Mouse (Mus musculus) v-Abl transformed pro-B cells (cell line): ENCODE measurements at regions not wholly inside any gene's neighbourhood (a gene's known extent, or its start where the extent isn't known, plus 50 kb on each side); places are given as distances from the start of the nearest gene placed in this dataset.

Experiments used
- in situ Hi-C, 2 experiments: fragments of 400-800 bp; cut with MboI; formaldehyde crosslinking; loops; one replicate each; pipeline ENCODE4 v1.15.1; 2025; ENCODE audit not compliant: unreplicated experiment in 2 of 2

DNA sequence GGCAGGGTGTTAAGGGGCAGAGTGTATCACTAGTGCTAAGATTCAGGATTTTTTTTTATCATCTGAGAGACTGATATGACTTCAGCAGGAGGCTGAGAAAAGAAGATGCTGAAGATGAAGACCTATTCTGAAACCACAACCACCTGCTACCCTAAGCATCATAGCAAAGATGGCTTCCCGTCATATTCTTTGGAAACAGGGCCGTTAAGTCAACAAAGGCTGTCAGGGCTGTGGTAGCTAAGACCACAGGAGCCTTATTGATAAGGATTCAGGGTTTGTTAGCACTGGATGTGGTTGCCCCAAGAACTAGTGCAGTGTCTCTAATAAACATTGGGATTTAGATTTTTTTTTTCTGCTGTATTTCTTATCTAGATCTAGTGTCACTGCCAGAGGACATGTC, 56.7 kb upstream of the Rasgrp1 start:
- in situ Hi-C loops: no loop called here

DNA sequence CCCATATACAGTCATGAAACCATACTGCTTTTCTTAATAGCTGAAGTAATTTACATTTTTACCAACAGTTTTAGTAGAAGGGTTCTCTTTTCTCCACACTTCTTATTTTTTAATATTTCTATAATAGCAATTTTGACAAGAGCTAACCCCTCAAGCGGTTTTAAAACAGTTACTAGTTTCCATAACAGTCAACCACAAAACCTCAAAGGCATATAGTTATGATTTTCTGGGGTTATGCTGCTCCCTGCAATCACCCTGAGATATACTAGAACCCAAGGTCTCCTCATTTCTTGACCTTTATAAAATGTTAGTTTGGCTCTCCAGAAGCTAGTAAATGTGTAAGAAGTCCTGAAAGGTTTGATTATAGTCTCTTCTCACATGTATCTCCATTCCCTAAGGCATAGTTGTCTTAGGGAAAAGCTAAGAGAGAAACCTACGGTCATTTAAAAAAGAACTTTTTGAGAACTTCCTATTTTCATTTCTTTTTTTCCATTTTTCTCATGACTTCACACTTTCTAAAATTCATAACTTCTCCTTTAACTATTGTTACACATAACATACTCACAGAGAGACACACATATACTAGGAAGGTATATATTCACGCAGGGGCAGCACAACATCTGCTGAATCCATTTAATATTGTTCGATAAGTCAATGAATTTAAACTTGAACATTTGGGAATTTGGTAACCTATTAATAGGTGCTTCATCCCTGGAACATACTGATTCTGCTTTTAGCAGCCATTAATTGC, 60.8 kb upstream of the Rasgrp1 start:
- in situ Hi-C loops: no loop called here

DNA sequence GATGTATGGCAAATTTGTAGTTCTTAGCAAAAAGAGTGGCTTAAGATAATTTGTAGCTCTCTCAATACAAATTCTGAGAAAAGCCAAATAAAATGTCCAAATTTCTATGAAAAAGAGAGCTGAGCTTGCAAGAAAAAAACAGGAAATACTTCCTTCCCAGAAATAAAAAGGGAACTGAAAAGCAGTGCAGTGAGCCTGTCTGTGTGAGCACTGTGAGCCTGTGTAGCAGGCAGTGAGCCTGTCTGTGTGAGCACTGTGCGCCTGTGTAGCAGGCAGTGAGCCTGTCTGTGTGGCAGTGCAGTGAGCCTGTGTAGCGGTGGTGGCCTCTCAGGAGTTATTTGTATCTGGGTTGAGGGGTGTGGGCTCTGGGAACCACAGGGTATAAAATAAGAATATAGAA, 62.7 kb upstream of the Rasgrp1 start:
- in situ Hi-C loops: no loop called here

DNA sequence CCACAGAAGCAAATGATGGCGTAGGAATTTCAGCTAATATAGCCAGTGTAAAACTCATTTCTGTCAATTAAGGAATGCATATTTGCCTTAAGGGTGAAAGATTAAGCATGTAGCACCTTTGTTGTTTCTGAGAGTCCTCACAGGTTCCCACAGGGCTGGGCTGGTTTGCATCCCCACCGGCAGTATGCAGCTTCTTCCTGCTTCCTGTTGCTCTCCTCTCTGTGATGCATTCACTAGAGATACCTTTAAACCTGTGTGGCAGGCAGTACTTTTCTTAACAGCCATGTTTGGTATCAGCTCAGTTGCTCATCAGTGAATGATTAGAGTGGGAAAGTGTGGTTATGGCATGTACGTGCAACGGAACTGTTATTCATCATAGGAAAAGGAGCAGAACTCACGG, 65.4 kb upstream of the Rasgrp1 start:
- in situ Hi-C loops: no loop called here

DNA sequence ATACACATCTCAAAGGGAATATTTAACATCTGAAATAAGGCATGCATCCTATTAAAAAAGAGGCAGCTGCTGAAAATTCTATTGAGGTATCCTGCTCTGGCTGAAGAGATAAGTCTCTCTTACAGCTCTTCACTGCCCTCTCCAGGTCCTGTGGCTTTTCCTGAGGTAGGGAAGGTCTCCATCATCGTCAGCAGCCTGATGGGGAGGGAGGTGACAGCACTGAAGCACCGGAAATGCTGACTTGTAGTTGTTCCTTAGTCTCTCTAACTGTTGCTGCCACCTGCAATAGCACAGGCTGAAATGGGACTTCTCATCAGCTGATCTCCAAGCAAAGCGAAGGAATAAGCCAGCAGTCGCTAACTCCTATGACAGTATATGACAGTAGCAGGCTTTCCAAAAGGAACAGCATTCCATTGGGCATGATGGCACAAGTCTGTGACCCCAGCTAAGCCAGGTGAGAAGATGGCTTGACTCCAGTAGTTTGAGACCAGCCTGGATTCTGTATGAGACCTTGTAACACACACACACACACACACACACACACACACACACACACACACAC, 69.3 kb upstream of the Rasgrp1 start:
- in situ Hi-C loops: no loop called here

DNA sequence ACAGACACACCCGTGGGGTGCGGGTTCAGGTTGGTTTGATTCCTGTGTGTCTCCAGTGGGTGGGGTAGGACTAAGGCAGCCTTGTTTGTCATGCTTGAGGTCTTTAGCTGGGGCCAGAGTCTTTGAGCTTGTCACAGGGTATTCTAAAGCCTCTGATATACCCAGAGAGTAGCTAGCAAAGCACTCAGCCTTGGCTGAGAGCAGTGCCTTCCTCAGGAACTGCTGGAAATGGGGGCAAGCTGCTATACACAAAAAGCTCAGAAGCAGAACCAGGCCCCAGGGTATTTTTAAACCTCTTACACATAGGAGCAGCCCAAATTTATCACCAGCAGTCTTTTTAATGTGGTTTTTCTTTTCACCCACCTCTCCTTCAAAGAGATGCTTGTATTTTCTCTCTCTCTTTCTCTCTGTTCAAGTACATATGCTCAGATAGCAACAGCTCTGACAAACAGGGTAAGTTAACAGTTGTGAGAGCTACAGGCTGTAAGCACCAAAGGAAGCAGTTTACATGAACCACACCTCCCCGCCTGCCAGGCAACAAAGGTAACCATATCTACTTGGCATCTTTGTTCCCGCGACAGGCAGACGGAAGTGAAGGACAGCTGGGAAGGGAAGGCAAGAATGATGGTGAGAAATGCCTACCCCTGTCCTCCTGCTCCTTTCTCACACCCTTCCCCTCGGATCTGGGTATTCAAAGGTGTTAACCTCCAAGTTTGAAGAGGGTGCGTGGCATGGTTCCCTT, 74.6 kb upstream of the Rasgrp1 start:
- in situ Hi-C loops: no loop called here

DNA sequence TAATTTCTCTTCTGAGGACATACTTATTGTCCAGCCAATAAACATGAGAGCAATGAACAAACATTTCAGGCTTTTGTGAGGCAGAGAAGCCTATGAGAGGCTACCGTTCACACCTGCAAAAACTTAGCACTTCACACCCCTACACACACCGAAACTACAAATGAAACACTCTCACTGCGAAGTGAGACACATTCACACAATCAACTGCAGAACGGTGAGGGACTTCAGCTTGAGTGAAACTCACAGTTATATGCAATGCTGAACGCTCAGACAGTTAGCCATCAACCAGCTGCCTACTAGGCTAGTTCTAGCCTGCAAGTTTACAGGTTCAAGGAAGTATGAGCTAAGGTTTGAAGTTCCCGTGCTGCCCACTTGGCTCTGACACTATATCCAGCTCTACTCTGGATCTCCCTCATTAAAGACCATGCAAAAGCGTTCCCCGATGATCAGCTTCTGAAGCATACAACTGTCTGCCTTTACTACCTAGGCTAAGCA, 75.4 kb upstream of the Rasgrp1 start:
- in situ Hi-C loops: no loop called here

DNA sequence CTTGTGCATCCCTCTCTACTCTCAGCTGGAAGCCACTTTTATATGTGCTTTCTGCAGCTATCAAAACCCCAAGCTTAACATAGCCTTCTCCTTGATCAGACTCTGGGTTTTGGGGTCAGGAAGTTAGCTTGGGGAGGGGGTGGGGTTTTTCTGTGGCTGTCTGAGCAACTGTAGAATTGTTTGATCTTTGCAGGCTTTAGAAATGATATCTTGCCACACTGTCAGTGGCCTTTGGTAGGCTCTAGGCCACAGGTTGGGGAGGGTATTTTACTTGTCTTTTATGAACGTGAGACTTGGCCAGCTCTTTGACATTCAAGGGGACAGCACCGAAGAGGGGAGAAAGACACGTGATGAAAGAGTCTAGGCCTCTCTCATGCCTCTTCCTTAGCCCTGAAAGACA, 75.9 kb upstream of the Rasgrp1 start:
- in situ Hi-C loops: no loop called here

DNA sequence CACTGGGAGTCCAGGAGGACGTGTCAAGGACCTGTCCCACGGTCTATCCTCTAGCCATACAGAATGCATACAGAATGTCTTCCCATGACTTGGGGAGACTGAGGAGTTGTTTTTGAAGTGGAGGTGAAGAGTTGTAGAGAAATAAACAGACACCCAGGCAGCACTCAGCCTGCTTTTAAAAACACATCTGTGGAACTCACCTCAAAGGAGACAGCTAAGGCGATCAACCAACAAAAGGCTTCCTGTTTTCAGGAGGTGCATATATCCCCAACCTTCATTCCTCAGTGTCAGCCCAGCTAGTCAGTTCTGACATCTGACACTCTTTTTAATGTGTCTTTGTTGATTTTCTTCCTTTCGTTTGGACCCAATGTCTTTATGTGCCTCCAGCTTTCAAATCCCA, 78.6 kb upstream of the Rasgrp1 start:
- in situ Hi-C loops: no loop called here

DNA sequence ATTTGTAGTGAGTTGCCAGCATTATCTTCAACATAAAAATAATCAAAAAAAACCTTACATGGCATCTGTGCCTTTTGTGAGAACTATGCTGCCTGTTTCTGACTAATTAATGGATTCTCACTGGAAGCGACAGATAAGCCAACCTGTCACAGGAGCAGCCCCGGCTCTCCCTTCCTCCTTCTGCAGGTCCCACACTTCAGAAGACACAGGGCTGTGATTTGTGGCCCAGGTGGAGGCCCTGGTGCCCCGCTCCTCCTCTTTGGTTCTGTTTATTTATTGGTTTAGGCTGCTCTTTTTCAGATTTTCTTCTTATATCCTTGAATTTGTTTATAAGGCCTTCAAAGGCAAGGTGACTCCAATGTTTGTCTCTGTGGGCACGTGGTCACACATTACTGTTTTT, 80.0 kb upstream of the Rasgrp1 start:
- in situ Hi-C loops: no loop called here

DNA sequence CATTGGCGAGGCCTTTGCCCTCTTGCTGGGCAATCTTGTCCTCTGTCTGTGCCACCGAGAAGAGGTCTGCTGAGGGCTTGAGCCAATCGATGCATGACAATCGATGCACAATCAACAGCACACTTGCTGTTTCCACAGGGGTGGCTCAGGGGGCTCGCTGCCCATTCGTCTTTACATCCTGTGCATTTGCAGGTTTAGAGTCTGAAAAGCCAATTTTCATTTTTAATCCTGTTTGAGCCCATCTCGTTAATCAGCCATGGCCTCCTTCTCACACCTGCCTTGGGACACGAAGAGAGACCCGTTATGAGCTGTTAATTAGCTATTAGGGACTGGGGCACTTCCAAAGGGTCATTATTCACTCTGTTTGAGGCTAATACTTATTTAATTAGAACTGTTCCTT, 86.4 kb upstream of the Rasgrp1 start:
- in situ Hi-C loops: loop anchor here in 1 of 2 experiments (25.0 kb wide), 1 partner anchor 317 kb away; the partner anchor contains the start of gene Spred1

DNA sequence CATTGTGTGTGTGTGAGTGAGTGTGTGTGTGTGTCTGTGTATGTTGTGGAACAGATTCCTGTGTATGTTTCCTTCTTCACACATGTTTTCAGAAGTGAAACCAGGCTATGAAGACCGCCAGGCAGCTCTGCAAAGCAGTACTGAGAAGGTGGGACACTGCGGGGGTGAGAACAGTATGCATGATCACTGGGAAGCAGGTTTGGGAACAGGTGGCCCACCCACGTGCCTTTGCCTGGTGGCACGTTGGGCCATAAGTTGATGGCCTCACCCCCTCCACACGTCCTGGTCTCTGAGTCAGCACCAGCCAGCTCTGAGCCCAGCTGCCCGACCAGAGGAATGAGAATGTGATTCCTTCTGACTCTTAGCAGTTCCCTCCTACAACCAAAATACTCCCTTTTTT, 89.2 kb upstream of the Rasgrp1 start:
- in situ Hi-C loops: loop anchor here in 1 of 2 experiments (25.0 kb wide), 1 partner anchor 320 kb away; the partner anchor contains the start of gene Spred1

DNA sequence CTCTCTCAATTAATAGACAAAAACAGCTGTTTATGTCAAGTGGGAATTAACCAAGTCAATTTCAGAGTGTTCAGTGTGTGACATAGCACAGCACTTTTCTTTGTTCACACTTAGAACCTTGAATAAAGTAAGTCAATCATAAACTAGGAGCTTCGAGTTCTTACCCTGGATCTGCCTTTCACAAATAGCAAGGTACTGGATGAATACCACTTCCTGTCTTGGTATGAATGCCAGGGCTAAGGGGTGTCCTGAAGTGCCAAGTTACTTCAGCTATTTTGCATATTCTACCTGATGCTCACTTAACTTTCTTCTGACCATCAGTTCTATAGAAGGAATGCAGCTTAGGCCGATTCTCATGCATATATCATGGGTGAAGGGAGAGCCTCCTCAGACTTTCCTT, 90.1 kb upstream of the Rasgrp1 start:
- in situ Hi-C loops: loop anchor here in 1 of 2 experiments (25.0 kb wide), 1 partner anchor 321 kb away; the partner anchor contains the start of gene Spred1

DNA sequence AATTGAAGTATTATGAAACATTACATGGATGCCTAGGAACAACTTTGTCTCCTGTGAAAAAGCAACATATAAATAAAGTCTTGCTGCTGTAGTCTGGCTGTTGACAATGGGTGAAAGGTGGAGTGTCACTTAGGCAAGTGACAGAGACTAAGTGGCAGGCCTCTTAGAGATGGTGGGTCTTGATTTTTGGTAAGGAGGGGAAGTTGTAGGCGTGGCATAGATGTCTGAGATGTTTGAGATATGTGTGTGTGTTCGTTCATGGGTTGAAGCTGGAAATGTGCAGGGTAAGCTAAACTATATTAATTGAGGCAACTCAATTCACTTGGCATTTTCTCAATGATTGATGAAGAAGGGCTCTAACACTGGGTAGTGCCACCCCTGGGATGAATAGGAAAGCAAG, 90.7 kb upstream of the Rasgrp1 start:
- in situ Hi-C loops: loop anchor here in 1 of 2 experiments (25.0 kb wide), 1 partner anchor 321 kb away; the partner anchor contains the start of gene Spred1

DNA sequence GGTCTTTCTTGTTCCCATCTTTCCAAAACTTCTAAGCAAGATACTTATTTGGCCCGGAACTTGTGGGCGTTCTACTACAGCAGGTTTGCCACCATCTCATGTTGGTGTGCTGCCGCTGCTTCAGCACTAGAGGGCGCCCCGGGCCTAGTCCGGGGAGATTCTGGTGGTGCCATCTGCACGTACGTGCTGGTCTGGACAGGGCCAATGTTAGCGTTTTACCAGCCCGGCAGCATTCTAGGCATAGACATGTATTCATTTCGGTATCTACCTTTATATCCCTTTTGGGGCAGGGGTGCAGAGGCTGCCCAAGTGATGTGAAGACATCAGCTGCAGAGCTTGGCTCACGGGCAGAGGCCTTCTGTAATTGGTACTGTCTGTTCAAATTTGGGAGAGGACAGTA, 95.3 kb upstream of the Rasgrp1 start:
- in situ Hi-C loops: loop anchor here in 1 of 2 experiments (25.0 kb wide), 1 partner anchor 326 kb away; the partner anchor contains the start of gene Spred1

DNA sequence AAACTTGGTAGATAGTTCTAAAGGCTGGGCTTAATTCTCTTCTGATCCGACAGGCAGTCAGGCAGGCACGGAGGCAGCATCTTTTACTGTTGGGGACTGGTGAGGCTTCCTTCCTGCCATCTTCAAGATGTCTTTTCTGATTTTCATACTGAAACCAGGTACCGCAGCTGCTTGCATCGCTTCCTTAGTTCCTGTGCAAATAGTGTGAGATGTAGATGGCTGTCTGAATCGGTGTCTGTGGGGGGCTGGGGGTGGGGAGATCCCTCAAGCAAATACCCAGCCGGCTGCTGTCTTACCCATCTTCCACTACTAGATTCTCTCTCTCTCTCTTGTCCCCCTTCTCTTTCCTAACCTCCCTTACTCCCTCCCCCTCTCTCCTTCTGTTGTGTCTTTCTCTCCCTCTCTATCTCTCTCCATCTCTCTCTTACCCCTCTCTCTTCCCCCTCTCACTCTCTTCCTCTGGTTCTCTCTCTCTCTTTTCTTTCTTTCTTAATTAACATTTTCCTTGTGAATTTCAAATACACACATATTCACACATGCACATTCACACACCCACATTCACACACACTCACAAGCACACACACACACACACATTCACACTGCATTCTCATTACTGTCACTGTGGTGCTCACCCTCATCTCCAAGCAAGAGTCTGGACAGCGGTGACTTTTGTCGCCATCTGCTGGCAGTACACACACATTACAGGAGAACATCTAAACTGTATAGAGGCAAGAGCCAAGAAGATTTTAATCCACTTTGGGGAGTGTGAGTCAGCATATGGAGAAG, 96.0 kb upstream of the Rasgrp1 start:
- in situ Hi-C loops: loop anchor here in 1 of 2 experiments (25.0 kb wide), 1 partner anchor 326 kb away; the partner anchor contains the start of gene Spred1

DNA sequence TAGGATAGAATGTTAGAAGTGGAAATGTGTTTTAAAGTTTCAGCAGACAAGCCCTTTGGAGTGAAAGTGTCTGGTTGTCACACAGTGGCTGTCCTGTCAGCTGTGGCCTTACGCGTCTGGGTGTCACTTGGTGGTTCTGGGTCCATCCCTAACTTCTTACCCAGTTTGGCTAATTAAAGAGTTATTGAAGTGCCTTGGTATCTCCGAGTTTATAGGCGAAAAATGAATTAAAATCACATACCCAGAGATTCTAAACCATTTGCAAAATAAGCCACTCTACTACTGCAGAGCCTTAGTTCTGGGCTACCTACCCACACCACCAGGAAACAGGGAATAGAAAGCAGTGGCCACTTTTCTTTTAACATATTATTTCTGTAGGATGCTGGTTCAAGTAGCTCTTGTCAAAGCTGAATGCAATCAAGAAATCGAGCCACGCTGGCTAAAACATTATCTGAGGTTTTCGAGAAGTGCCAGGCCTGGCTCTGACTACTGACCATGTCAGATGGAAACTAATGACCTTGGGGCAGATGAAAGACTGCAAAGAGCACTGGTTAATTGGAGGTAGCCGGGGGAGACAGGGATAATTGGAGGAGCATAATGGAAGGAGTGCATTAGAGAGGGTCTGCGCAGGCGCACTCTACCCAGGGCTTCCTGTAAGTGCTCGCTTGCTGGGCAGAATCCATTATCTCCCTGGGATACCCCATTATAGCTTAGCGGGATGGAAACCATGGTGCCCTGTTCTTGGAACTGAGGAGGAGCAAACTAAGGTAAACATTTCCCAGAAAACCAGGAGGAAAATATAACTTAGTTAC, 96.8 kb upstream of the Rasgrp1 start:
- in situ Hi-C loops: loop anchor here (5.0 to 25.0 kb wide), 3 partner anchors 97 to 327 kb away; partner anchors contain the start of genes Rasgrp1 (in 2 of the 2) and Spred1 (in 1 of the 2)

DNA sequence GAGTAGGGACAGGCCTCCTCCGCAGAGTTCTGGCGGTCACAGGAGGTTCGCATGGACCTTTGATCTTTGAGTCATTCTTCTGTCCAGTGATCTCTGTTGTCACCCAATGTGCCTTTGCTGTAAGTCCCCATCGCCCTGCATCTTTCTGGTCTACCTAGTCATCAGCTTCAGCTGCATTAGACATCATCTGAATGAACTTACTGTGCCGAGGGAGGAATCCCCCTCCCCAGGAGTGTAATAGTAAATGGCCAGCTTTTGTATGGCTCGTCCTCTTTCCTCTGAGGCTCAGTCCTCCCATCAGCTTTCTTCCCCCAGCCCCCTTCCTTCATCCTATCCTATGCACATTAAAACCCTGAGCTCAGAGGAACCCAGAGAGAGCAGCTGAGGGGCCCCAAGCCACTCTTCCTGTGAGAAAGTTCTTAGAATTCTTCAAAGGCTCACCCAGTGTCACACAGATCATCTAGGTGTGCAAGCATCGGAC, 98.0 kb upstream of the Rasgrp1 start:
- in situ Hi-C loops: loop anchor here (5.0 to 25.0 kb wide), 3 partner anchors 99 to 329 kb away; partner anchors contain the start of genes Rasgrp1 (in 2 of the 2) and Spred1 (in 1 of the 2)

DNA sequence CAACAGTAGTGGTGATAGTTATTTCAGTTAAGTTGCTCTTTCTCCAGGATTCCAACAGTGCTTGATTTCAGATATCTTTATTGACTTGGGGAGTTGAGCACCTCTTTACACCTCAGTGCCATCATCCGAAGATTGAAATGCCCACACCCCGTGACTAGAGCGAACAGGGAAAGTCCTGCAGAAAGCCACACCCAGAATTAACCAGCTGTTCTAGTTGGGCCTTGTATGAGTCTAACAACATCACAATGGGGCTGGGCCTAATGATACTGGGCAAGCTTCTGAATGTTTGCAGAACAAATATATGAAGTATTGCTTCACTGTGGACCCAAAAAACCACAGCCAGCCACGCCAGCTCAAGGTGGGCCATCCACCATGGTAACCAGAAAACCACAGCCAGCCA, 100.1 kb upstream of the Rasgrp1 start:
- in situ Hi-C loops: loop anchor here (5.0 to 25.0 kb wide), 3 partner anchors 101 to 331 kb away; partner anchors contain the start of genes Rasgrp1 (in 2 of the 2) and Spred1 (in 1 of the 2)
